Mouse (Mus musculus) G1E (cell line): ENCODE results near the gene Sys1.

Experiments used
- CTCF ChIP-seq: IDR thresholded peaks from 2 replicates; pipeline ENCODE4 v1.5.1; 2012; ENCODE audit warnings: low read depth, low read length, inconsistent platforms, mixed read lengths
- GATA1 ChIP-seq: IDR thresholded peaks from 2 replicates; pipeline ENCODE4 v1.6.1; 2012; ENCODE audit warnings: borderline replicate concordance, low read length, inconsistent platforms, mixed read lengths
- GATA2 ChIP-seq: IDR thresholded peaks from 2 replicates; pipeline ENCODE4 v1.6.1; 2012; ENCODE audit warnings: low read depth, low read length, inconsistent platforms, borderline replicate concordance
- POLR2AphosphoS5 ChIP-seq: IDR thresholded peaks from 2 replicates; pipeline ENCODE4 v1.6.1; 2012; ENCODE audit warnings: low read depth, low read length, inconsistent platforms; ENCODE audit not compliant: insufficient replicate concordance
- TAL1 ChIP-seq: conservative IDR thresholded peaks from 2 replicates; pipeline ENCODE4 v1.6.1; 2012; ENCODE audit warnings: low read depth, low read length, inconsistent platforms, mixed read lengths

GRCm38 (mm10) chr2:164435216-164436090 lies 21.3 kb upstream of the Sys1 start:
- no peak for TF ChIP-seq CTCF
- no peak for TF ChIP-seq TAL1
- no peak for TF ChIP-seq POLR2AphosphoS5
- TF ChIP-seq GATA1 = no peak
- TF ChIP-seq GATA2 = no peak
